Mouse (Mus musculus): Measurements from ENCODE around the gene Arhgef12.

The Arhgef12 gene

GRCm38 (mm10) chr9:42920190-42920589 lies 186.8 kb downstream of the Arhgef12 start:
- no peak for DNase-seq (ENCODE audit: low spot score in 2 of 2)

GRCm38 (mm10) chr9:42917911-42918310 lies 189.1 kb downstream of the Arhgef12 start:
- DNase-seq (ENCODE audit: low spot score in 2 of 2) = no peak
